Mouse (Mus musculus) thymus, adult 2 months (tissue): ENCODE measurements around the gene Gm11096.

Experiments
- CTCF ChIP-seq: fragments of 200-500 bp; IDR thresholded peaks from 2 replicates; pipeline ENCODE4 v1.5.1; 2012; ENCODE audit warnings: mild to moderate bottlenecking, control low read depth, low read length, moderate library complexity, borderline replicate concordance; ENCODE audit not compliant: control insufficient read depth, poor library complexity, insufficient read depth; ENCODE audit errors: extremely low read depth
- POLR2A ChIP-seq: fragments of 200-500 bp; IDR thresholded peaks from 2 replicates; pipeline ENCODE4 v1.6.1; 2012; ENCODE audit warnings: mild to moderate bottlenecking, low read length, control low read depth, moderate library complexity; ENCODE audit not compliant: control insufficient read depth, poor library complexity, insufficient read depth; ENCODE audit errors: extremely low read depth

GRCm38 (mm10) chr17:81402636-81403035 lies 38.9 kb upstream of the Gm11096 start:
- TF ChIP-seq CTCF (no peak), POLR2A (no peak)
